Mouse (Mus musculus): ENCODE measurements around the gene Tmub1.

The Tmub1 gene

GRCm38 (mm10) chr5:24455076-24455475 lies 7.4 kb upstream of the Tmub1 start:
- in situ Hi-C loops (cut with MboI, MseI), result loop anchor here (10.0 to 25.0 kb wide), 4 partner anchors 190 to 1018 kb away; partner anchors contain the start of genes Fam126a (in 1 of the 2), Klhl7 (in 1 of the 2) and Kmt2e (in 1 of the 2)

- in situ Hi-C loops (cut with MboI, MseI), result loop anchor here (10.0 to 25.0 kb wide), 4 partner anchors 189 to 1017 kb away; partner anchors contain the start of genes Fam126a (in 1 of the 2), Klhl7 (in 1 of the 2) and Kmt2e (in 1 of the 2)
Observed at GRCm38 (mm10) chr5:24453985-24454303, 6.3 kb upstream of the Tmub1 start.

GRCm38 (mm10) chr5:24453283-24453984 lies 5.8 kb upstream of the Tmub1 start:
- in situ Hi-C loops (cut with MboI, MseI), result loop anchor here (10.0 to 25.0 kb wide), 4 partner anchors 189 to 1016 kb away; partner anchors contain the start of genes Fam126a (in 1 of the 2), Klhl7 (in 1 of the 2) and Kmt2e (in 1 of the 2)

GRCm38 (mm10) chr5:24452691-24453233 lies 5.1 kb upstream of the Tmub1 start:
- in situ Hi-C loops (cut with MboI, MseI), result loop anchor here (10.0 to 25.0 kb wide), 4 partner anchors 188 to 1015 kb away; partner anchors contain the start of genes Fam126a (in 1 of the 2), Klhl7 (in 1 of the 2) and Kmt2e (in 1 of the 2)

GRCm38 (mm10) chr5:24452030-24452690 lies 4.5 kb upstream of the Tmub1 start, which contains the start of gene Agap3:
Gene Agap3, plus strand, starts transcription at chr5:24452177.
- in situ Hi-C loops (cut with MboI, MseI), result loop anchor here (10.0 to 25.0 kb wide), 4 partner anchors 187 to 1015 kb away; partner anchors contain the start of genes Fam126a (in 1 of the 2), Klhl7 (in 1 of the 2) and Kmt2e (in 1 of the 2)

GRCm38 (mm10) chr5:24451264-24452029 lies 3.8 kb upstream of the Tmub1 start:
- in situ Hi-C loops (cut with MboI, MseI), result loop anchor here (10.0 to 25.0 kb wide), 4 partner anchors 187 to 1014 kb away; partner anchors contain the start of genes Fam126a (in 1 of the 2), Klhl7 (in 1 of the 2) and Kmt2e (in 1 of the 2)

- in situ Hi-C loops (cut with MboI, MseI), result no loop called here
Observed at GRCm38 (mm10) chr5:24446630-24447029, 1.0 kb downstream of the Tmub1 start.

- in situ Hi-C loops (cut with MboI, MseI), result no loop called here
Observed at GRCm38 (mm10) chr5:24445428-24446080, 2.1 kb downstream of the Tmub1 start.

GRCm38 (mm10) chr5:24444746-24445427 lies 2.8 kb downstream of the Tmub1 start, which contains the start of gene Fastk:
Gene Fastk, minus strand, starts transcription at chr5:24445287.
- in situ Hi-C loops (cut with MboI, MseI), result no loop called here

- in situ Hi-C loops (cut with MboI, MseI), result no loop called here
Observed at GRCm38 (mm10) chr5:24443927-24444326, 3.7 kb downstream of the Tmub1 start.

- in situ Hi-C loops (cut with MboI, MseI), result no loop called here
Observed at GRCm38 (mm10) chr5:24443204-24443603, 4.5 kb downstream of the Tmub1 start.

GRCm38 (mm10) chr5:24442029-24442428 lies 5.6 kb downstream of the Tmub1 start:
- in situ Hi-C loops (cut with MboI, MseI), result no loop called here

GRCm38 (mm10) chr5:24441187-24441586 lies 6.5 kb downstream of the Tmub1 start:
- in situ Hi-C loops (cut with MboI, MseI), result no loop called here

GRCm38 (mm10) chr5:24433993-24434392 lies 13.7 kb downstream of the Tmub1 start:
- in situ Hi-C loops (cut with MboI, MseI), result no loop called here

GRCm38 (mm10) chr5:24428596-24428995 lies 19.1 kb downstream of the Tmub1 start:
- in situ Hi-C loops (cut with MboI, MseI), result no loop called here

GRCm38 (mm10) chr5:24427981-24428402 lies 19.7 kb downstream of the Tmub1 start:
- in situ Hi-C loops (cut with MboI, MseI), result no loop called here

GRCm38 (mm10) chr5:24427285-24427633 lies 20.4 kb downstream of the Tmub1 start:
- in situ Hi-C loops (cut with MboI, MseI), result no loop called here

GRCm38 (mm10) chr5:24426556-24427284 lies 20.9 kb downstream of the Tmub1 start:
- in situ Hi-C loops (cut with MboI, MseI), result no loop called here

GRCm38 (mm10) chr5:24426037-24426432 lies 21.6 kb downstream of the Tmub1 start:
- in situ Hi-C loops (cut with MboI, MseI), result no loop called here
